Mouse (Mus musculus) liver, embryonic 14.5 days (tissue): Measurements from ENCODE around the gene March1. TPM values are rescaled to one million over a fixed set of nuclear protein-coding genes. Genes with fewer than 3 reads are reported as not detected.

ENCODE experiments used
- ATAC-seq: fragments of 200-750 bp; cut with Nextera tagmentation; 2 replicates; pipeline ENCODE4 v1.8.0; 2017; ENCODE audit warnings: moderate number of reproducible peaks, mild to moderate bottlenecking, moderate library complexity; ENCODE audit not compliant: insufficient read depth
- DNase-seq, 3 experiments: peaks; one replicate each; pipeline ENCODE4 v3.0.0-alpha.2; 2012 to 2013; ENCODE audit warnings: low read depth in 3 of 3, low spot score in 3 of 3
- H3K27ac ChIP-seq: fragments of 300-500 bp; sonication (generic); 2 replicates; pipeline ENCODE4 v1.5.1; 2014; ENCODE audit warnings: moderate library complexity, mild to moderate bottlenecking, control low read depth, inconsistent platforms
- H3K27me3 ChIP-seq: fragments of 300-500 bp; sonication (generic); 2 replicates; pipeline ENCODE4 v1.6.1; 2014; ENCODE audit warnings: mild to moderate bottlenecking, low read length, moderate library complexity; ENCODE audit not compliant: control insufficient read depth, insufficient read depth
- H3K36me3 ChIP-seq: fragments of 300-500 bp; sonication (generic); replicated peaks from 2 replicates; pipeline ENCODE4 v1.6.1; 2014; ENCODE audit warnings: low read depth; ENCODE audit not compliant: control insufficient read depth, insufficient read depth
- H3K4me1 ChIP-seq, 2 experiments: fragments of 200-500 bp in 1 of 2; fragments of 300-500 bp in 1 of 2; sonication (generic) in 1 of 2; replicated peaks; 2 replicates each; pipeline ENCODE4 v1.6.1; 2012 to 2014; ENCODE audit warnings: antibody characterized with exemption in 1 of 2, inconsistent platforms in 1 of 2, low read length in 1 of 2; ENCODE audit not compliant: control insufficient read depth in 2 of 2, insufficient read depth in 2 of 2
- H3K4me2 ChIP-seq: fragments of 300-500 bp; sonication (generic); 2 replicates; pipeline ENCODE4 v1.6.1; 2014; ENCODE audit warnings: low read depth, mild to moderate bottlenecking, control low read depth, moderate library complexity
- H3K4me3 ChIP-seq, 2 experiments: fragments of 200-500 bp in 1 of 2; fragments of 300-500 bp in 1 of 2; sonication (generic) in 1 of 2; 2 replicates each; pipeline ENCODE4 v1.5.1; 2012 to 2014; ENCODE audit warnings: low read depth in 2 of 2, low read length in 2 of 2, mild to moderate bottlenecking in 2 of 2, control low read depth in 1 of 2, inconsistent platforms in 1 of 2, moderate library complexity in 1 of 2; ENCODE audit not compliant: insufficient read depth in 1 of 2
- H3K9ac ChIP-seq: fragments of 300-500 bp; sonication (generic); replicated peaks from 2 replicates; pipeline ENCODE4 v1.6.1; 2014; ENCODE audit warnings: mild to moderate bottlenecking, control low read depth, moderate library complexity
- H3K9me3 ChIP-seq: fragments of 300-500 bp; sonication (generic); 2 replicates; pipeline ENCODE4 v1.6.1; 2016; ENCODE audit warnings: low read length, mixed read lengths; ENCODE audit not compliant: control insufficient read depth
- CTCF ChIP-seq: IDR thresholded peaks from 2 replicates; pipeline ENCODE4 v1.5.1; 2016; ENCODE audit warnings: antibody characterized with exemption, low read depth, control low read depth
- EP300 ChIP-seq: IDR thresholded peaks from 2 replicates; pipeline ENCODE4 v1.6.1; 2016; ENCODE audit warnings: antibody characterized with exemption, low read depth
- WGBS: fragments of 180-500 bp; shearing (Covaris S2); extraction: QIAGEN DNeasy Blood & Tissue Kit; methylation state at CpG from one replicate; pipeline ENCODE4 v1.1.7; 2014; ENCODE audit not compliant: insufficient replicate concordance; 5-methylcytosine and 5-hydroxymethylcytosine counted together
- polyA plus RNA-seq, 2 experiments: library from polyadenylated mRNA; depleted of rRNA in 1 of 2; stranded (reverse) in 1 of 2; unstranded in 1 of 2; fragments of >200 nt; fragmentation: Nextera tagmentation in 1 of 2; extraction: Ambion mirVana in 1 of 2; gene quantifications; 2 replicates each; pipeline versions ENCODE4 v1.2.1 to v1.2.3; 2012 to 2014

March1 gene
- polyA plus RNA-seq, 2 experiments: 0.60 to 0.94 TPM

GRCm38 (mm10) chr8:65665786-65666185 lies 48.1 kb downstream of the March1 start:
- Histone ChIP-seq H3K36me3 (no peaks in the 10 kb centered on the region), H3K27me3 (no peaks in the 10 kb centered on the region), H3K9me3 (no peaks in the 10 kb centered on the region), H3K4me2 (no peak overlapping the region), H3K4me1 (no peaks in the 10 kb centered on the region), H3K27ac (no peak overlapping the region), H3K4me3 (no peak overlapping the region), H3K9ac (no peak overlapping the region)
- ATAC-seq (no peak), DNase-seq (no peak)
- 74% methylated on average over 2 of the region's 2 CpGs for WGBS
- no peak for TF ChIP-seq CTCF
- no peak for TF ChIP-seq EP300

GRCm38 (mm10) chr8:65743066-65743465 lies 125.4 kb downstream of the March1 start:
- H3K4me3 ChIP-seq: no peak overlapping the region
- ATAC-seq (no peak), DNase-seq (no peak)
- H3K27ac ChIP-seq: no peak overlapping the region
- no peaks in the 10 kb centered on the region for H3K27me3 ChIP-seq
- no peaks in the 10 kb centered on the region for H3K4me1 ChIP-seq
- H3K4me2 ChIP-seq: no peak overlapping the region
- H3K9me3 ChIP-seq: no peaks in the 10 kb centered on the region
- no peak overlapping the region for H3K9ac ChIP-seq
- H3K36me3 ChIP-seq: no peaks in the 10 kb centered on the region
- no peak for TF ChIP-seq EP300
- no peak for TF ChIP-seq CTCF

- Histone ChIP-seq H3K9me3 (no peaks in the 10 kb centered on the region), H3K36me3 (no peaks in the 10 kb centered on the region), H3K27me3 (no peaks in the 10 kb centered on the region), H3K4me3 (no peak overlapping the region), H3K4me2 (no peak overlapping the region), H3K4me1 (no peaks in the 10 kb centered on the region), H3K9ac (no peak overlapping the region), H3K27ac (no peak overlapping the region)
- no peak for ATAC-seq
- TF ChIP-seq CTCF (no peak), EP300 (no peak)
- no peak for DNase-seq
- 60% methylated on average over 2 of the region's 2 CpGs for WGBS
Observed at GRCm38 (mm10) chr8:65775815-65776214, 158.1 kb downstream of the March1 start.

GRCm38 (mm10) chr8:65781156-65781555 lies 163.5 kb downstream of the March1 start:
- no peaks in the 10 kb centered on the region for H3K9me3 ChIP-seq
- no peak overlapping the region for H3K27ac ChIP-seq
- ATAC-seq: no peak
- H3K9ac ChIP-seq: no peak overlapping the region
- no peaks in the 10 kb centered on the region for H3K36me3 ChIP-seq
- no peak overlapping the region for H3K4me2 ChIP-seq
- H3K4me3 ChIP-seq: no peak overlapping the region
- H3K4me1 ChIP-seq: no peaks in the 10 kb centered on the region
- WGBS: 37% methylated on average over 5 of the region's 5 CpGs
- no peak for TF ChIP-seq EP300
- TF ChIP-seq CTCF: no peak
- no peak for DNase-seq
- H3K27me3 ChIP-seq: no peaks in the 10 kb centered on the region

- no peak overlapping the region for H3K9ac ChIP-seq
- H3K4me3 ChIP-seq: no peak overlapping the region
- ATAC-seq: no peak
- H3K4me2 ChIP-seq: no peak overlapping the region
- 60% methylated on average over 2 of the region's 2 CpGs for WGBS
- H3K27me3 ChIP-seq: no peaks in the 10 kb centered on the region
- no peak for DNase-seq
- H3K9me3 ChIP-seq: no peaks in the 10 kb centered on the region
- H3K27ac ChIP-seq: no peak overlapping the region
- H3K4me1 ChIP-seq: no peaks in the 10 kb centered on the region
- TF ChIP-seq EP300: no peak
- no peak for TF ChIP-seq CTCF
- H3K36me3 ChIP-seq: no peaks in the 10 kb centered on the region
Observed at GRCm38 (mm10) chr8:65812971-65813370, 195.3 kb downstream of the March1 start.
